Mouse (Mus musculus) bone marrow, adult 2 months (tissue): ENCODE data around the gene Bbip1. TPM values are rescaled to one million over a fixed set of nuclear protein-coding genes. Genes with fewer than 3 reads are reported as not detected.

ENCODE experiments used
- H3K27ac ChIP-seq: fragments of 200-500 bp; 2 replicates; pipeline ENCODE4 v1.5.1; 2012; ENCODE audit warnings: low read depth, mild to moderate bottlenecking, control low read depth, inconsistent platforms, low read length; ENCODE audit not compliant: control insufficient read depth, poor library complexity, insufficient read depth
- H3K4me1 ChIP-seq: fragments of 200-500 bp; 2 replicates; pipeline ENCODE4 v1.6.1; 2011; ENCODE audit warnings: low read length; ENCODE audit not compliant: control insufficient read depth, insufficient read depth
- H3K4me3 ChIP-seq: fragments of 200-500 bp; replicated peaks from 2 replicates; pipeline ENCODE3; 2011; ENCODE audit warnings: mild to moderate bottlenecking, low read depth, low read length, control low read depth; ENCODE audit not compliant: control insufficient read depth
- CTCF ChIP-seq: fragments of 200-500 bp; IDR thresholded peaks from 2 replicates; pipeline ENCODE4 v1.5.1; 2011; ENCODE audit warnings: low read length, control low read depth; ENCODE audit not compliant: control insufficient read depth, insufficient read depth
- POLR2A ChIP-seq: fragments of 200-500 bp; IDR thresholded peaks from 2 replicates; pipeline ENCODE4 v1.6.1; 2011; ENCODE audit warnings: low read depth, mild to moderate bottlenecking, control low read depth, low read length, borderline replicate concordance; ENCODE audit not compliant: control insufficient read depth
- WGBS: fragments of 180-500 bp; shearing (Covaris S2); methylation state at CpG from one replicate; pipeline ENCODE4 v1.1.7; 2018; 5-methylcytosine and 5-hydroxymethylcytosine counted together
- polyA plus RNA-seq: library from polyadenylated mRNA; stranded (reverse); fragments of >200 nt; gene quantifications from 2 replicates; pipeline ENCODE4 v1.2.4, GENCODE M21; 2011; ENCODE audit warnings: low replicate concordance; ENCODE audit not compliant: missing spikeins, insufficient read depth, insufficient read length

The Bbip1 gene
- polyA plus RNA-seq, 1 experiment = 32.5 TPM

DNA sequence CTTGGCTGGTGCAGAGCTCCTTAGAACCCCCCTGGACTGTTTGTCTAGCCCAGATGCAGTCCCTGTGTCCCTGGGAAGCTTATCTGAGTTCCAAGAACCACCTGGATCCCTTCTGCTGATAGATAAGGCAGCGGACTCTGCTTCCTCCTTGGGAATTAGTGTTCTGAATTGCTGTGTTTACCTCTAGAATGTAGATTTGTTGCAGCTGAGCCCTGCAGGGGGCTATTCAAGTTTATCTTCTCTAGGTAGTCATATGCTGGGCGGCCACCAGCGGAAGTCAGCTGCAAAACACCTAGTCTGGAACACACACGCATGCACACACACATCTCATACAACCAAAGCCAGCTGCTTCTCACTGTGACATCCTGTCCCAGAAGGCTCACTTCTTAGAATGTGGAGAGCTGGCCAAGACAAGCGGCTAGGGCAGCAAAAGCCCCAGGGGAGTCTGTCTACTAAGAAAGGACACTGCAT lies 53.6 kb downstream of the Bbip1 start:
- Histone ChIP-seq H3K4me1 (peaks cover 17% of the 10 kb centered on the region), H3K4me3 (no peak overlapping the region), H3K27ac (peak overlapping the region; percentile 39)
- 41% methylated on average over 5 of the region's 5 CpGs for WGBS
- TF ChIP-seq CTCF (no peak), POLR2A (no peak)

DNA sequence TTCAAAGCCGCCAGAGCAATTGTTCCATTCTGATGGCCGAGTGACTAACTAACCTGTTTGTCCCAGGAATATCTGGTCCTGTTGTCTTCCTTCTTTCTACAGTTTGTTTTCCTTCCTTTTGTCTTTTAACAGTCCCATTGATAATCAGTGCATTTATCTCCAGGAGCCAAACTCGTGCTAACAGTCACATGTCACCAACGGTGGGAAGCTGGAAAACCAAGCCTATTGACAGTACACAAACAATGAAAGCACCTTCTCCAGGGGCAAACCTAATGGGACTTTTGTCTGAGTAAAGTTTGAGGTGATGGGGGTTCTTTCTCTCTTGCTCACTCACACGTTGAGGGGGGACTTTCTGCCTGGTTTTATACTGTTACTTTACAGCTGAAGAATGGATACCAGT lies 54.2 kb downstream of the Bbip1 start:
- Histone ChIP-seq H3K27ac (peak overlapping the region; percentile 12), H3K4me1 (peaks cover 17% of the 10 kb centered on the region), H3K4me3 (no peak overlapping the region)
- 57% methylated on average over 5 of the region's 5 CpGs for WGBS
- no peak for TF ChIP-seq CTCF
- no peak for TF ChIP-seq POLR2A

DNA sequence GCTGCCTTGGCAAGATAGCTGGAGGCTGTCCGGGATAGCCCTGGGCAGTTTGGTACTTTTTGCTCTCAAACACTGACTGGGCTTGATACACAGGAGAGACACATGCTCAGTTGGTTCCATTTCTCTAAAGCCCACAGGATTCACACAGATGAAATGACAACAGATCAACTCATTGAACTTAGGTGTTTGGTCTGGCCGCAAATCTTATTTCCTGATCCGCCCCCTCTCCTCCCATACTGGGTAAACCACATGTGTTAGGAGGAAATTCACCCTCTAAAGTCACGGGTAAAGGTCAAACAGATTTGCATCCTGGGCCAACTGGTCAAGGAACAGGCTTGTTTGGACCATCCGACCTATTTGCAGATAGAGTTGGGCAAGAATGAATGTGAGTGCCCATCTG lies 54.9 kb downstream of the Bbip1 start:
- TF ChIP-seq CTCF = no peak
- no peak for TF ChIP-seq POLR2A
- 9% methylated on average over 5 of the region's 5 CpGs for WGBS
- Histone ChIP-seq H3K4me1 (peaks cover 17% of the 10 kb centered on the region), H3K27ac (peak overlapping the region; percentile 34; the same call in 1 of the 2 replicates), H3K4me3 (no peak overlapping the region)

DNA sequence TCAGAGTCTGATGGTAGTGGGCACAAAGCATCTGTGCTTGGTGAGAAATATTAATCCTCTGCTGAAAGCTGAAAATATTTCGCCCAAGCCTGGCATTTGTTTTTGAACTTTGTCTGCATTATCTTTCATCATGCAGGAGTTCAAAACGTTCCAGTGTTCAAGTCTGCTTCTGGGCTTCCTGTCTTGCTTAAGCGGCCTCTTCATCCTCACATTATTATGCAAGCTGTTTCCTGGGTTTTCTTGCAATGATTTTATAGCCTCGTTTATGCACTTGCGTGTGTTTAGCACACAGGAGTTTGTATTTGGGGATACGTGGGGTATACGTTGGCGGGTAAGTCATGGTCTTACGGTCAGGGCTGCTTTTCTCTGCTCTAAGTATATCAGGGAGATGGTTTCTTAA lies 56.1 kb downstream of the Bbip1 start:
- TF ChIP-seq POLR2A = no peak
- TF ChIP-seq CTCF = no peak
- Histone ChIP-seq H3K4me1 (peaks cover 14% of the 10 kb centered on the region), H3K27ac (no peak overlapping the region), H3K4me3 (no peak overlapping the region)
- 18% methylated on average over 9 of the region's 9 CpGs for WGBS

DNA sequence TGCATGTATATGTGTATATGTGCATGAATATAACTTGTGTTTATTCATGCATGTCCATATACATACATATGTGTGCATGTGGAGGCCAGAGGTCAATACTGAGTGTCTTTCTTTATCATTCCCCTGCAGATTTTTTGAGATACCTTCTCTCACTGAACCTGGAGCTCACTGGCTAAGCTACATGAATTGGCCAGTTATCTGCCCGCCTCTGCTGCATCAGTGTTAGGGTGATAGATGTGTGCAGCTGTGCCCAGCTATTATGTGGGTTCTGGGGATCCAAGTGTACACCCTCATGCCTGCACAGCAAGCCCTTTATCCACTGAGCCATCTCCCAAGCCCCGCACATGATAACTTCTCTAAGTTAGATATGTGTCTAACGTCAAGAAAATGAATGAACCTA lies 56.6 kb downstream of the Bbip1 start:
- WGBS = 18% methylated on average over 3 of the region's 3 CpGs
- H3K27ac ChIP-seq = peak overlapping the region; percentile 28; the same call in 1 of the 2 replicates
- H3K4me3 ChIP-seq = no peak overlapping the region
- TF ChIP-seq CTCF (no peak), POLR2A (no peak)
- peaks cover 12% of the 10 kb centered on the region for H3K4me1 ChIP-seq

DNA sequence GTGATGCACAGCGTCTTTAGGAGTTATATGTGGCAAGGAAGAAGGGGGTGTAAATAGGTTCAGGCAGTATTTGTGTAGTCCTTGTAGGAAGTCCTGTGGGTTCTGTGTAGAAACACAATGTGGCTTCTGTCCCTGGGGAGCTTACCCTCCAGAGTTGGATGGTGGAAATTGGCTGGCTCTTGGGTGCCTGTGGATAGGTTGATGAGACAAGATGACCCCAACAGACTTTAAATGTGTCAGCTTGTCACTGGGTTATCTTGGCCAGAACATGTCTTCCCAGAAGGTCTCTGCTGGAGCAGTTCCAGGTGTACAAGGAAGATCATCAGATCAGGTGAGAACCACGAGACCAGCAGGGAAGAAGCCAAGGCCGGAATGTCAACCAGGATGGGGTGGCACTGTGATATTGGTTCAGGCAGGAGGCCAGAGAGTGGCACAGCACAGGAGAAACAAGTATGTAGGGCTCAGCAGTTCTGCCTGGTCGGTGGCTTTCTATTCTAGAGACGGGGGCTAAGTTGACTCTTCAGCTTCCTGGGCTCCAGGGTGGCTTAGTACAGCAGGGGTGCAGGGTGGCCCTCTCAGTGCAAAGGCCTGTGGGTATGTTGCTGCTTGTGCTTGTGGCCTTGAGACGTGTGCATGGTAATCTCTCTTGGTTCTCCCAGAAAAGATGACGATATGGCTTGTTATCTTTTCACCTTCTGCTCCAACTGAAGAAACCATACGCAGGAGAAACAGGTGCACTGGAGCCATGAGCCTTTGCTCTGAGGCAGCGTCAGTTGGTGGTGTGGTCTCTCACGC lies 57.7 kb downstream of the Bbip1 start:
- WGBS = 58% methylated on average over 10 of the region's 10 CpGs
- no peak for TF ChIP-seq POLR2A
- TF ChIP-seq CTCF = no peak
- H3K27ac ChIP-seq = peak overlapping the region; percentile 41
- no peak overlapping the region for H3K4me3 ChIP-seq
- peaks cover 12% of the 10 kb centered on the region for H3K4me1 ChIP-seq

DNA sequence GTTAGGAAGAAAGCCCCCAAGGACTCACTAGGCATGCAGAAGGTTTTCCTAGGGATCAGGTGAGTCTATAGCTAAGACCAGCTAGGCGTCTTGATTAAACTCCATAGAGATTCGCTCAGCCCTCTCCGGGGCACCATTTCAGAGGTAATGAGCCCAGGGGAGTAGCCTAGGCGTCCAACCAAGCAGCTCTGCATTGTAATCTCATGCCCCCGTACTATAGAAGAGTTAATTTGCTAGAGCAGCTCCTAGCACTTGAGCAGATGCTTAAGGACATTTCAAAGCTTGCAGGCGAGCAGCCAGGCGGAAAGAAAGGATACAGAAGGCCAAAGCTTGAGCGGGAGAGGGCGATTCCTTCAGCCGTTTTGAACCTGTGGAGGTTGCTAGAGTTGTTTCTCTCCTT lies 59.0 kb downstream of the Bbip1 start:
- TF ChIP-seq CTCF = no peak
- no peak for TF ChIP-seq POLR2A
- WGBS = 84% methylated on average over 10 of the region's 10 CpGs
- Histone ChIP-seq H3K4me3 (no peak overlapping the region), H3K4me1 (peaks cover 12% of the 10 kb centered on the region), H3K27ac (no peak overlapping the region)

DNA sequence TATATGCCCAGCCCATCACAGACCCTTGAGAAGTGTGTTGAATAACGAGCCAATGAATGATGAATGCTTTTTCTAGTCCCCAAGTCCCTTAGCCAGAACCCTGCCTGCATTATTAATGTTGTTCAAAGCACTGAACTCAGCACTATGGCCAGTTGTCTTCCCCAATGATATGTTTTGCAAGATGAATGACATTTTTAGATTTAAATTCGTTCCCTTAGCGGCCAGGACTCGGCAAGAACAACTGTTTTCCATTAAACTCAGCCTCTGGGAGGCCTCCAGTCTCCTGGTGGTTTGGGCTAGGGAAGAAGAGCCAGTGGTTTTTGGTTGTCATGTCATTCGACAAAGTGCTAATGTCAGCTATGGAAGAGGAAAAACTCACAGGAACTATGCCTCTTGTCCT lies 62.6 kb downstream of the Bbip1 start:
- no peak for TF ChIP-seq POLR2A
- TF ChIP-seq CTCF = no peak
- Histone ChIP-seq H3K27ac (no peak overlapping the region), H3K4me3 (no peak overlapping the region), H3K4me1 (peaks cover 2% of the 10 kb centered on the region)
- 74% methylated on average over 5 of the region's 5 CpGs for WGBS
